Mouse (Mus musculus) E14TG2a.4 (cell line): ENCODE measurements around the gene Amfr.

Experiments used
- CTCF ChIP-seq: conservative IDR thresholded peaks from 2 replicates; pipeline ENCODE4 v1.5.1; 2014; ENCODE audit warnings: low read length
- NANOG ChIP-seq: IDR thresholded peaks from 2 replicates; pipeline ENCODE4 v1.6.1; 2014; ENCODE audit warnings: borderline replicate concordance, low read length, mixed read lengths
- POU5F1 ChIP-seq: IDR thresholded peaks from 2 replicates; pipeline ENCODE4 v1.6.1; 2014; ENCODE audit warnings: low read length, borderline replicate concordance

- no peak for TF ChIP-seq CTCF
- TF ChIP-seq NANOG, result no peak
- no peak for TF ChIP-seq POU5F1
Measured at GRCm38 (mm10) chr8:93941636-93942054, 71.0 kb downstream of the Amfr start.
